ENCODE assay signal across 19 mouse cellular contexts in the genomic region with DNA sequence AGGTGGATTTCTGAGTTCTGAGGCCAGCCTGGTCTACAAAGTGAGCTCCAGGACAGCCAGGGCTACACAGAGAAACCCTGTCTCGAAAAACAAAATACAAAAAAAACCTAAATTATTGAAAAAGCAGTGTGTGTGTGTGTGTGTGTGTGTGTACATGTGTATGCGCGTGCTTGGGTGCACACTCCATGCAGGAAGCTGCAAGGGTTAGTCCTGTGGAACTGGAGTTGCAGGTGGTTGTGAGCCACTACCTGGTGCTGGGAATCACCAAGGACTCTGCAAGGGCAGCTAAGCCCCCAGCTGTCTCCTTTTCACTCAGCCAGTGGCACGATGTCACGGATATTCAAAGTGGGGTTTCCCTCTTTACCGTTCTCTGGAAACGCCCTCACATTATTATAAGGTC. TPM values are rescaled to one million over a fixed set of nuclear protein-coding genes. Genes with fewer than 3 reads are reported as not detected.
DNase-seq lines count a peak whose midpoint lies in the region; ATAC-seq and TF ChIP-seq lines count a peak whose summit lies in the region.
"Had no signal": no experiment of that assay in that cellular context is flagged by ENCODE, and none has a peak within 500 bp of the region (broad histone marks: within the 10 kb centered on the region; RNA-seq: fewer than 3 reads in every experiment).

No protein-coding gene starts in this region.

- no peak for TF ChIP-seq POLR2A in myocyte (IDR thresholded peaks at IDR 0.05; ENCODE audit: insufficient read length, low read depth)

- no peak overlapping the region for H3ac ChIP-seq in myocyte (ENCODE audit: control insufficient read depth, insufficient read length)

- no peak overlapping the region for H3K4me2 ChIP-seq in heart, embryonic 11.5 days
- no peak overlapping the region for H3K4me2 ChIP-seq in heart, embryonic 16.5 days (ENCODE audit: low read depth, low read length)
- H3K4me2 ChIP-seq in midbrain, embryonic 11.5 days = no peak overlapping the region
- H3K4me2 ChIP-seq in midbrain, embryonic 14.5 days (ENCODE audit: low read length) = no peak overlapping the region
- no peak overlapping the region for H3K4me2 ChIP-seq in myocyte (ENCODE audit: low read depth)
- H3K4me2 ChIP-seq: forebrain, embryonic 15.5 days; hindbrain, embryonic 13.5 days; intestine, embryonic 15.5 days had no signal

- no peaks in the 10 kb centered on the region for H3K36me3 ChIP-seq in heart, embryonic 11.5 days (ENCODE audit: control insufficient read depth, insufficient read depth, low read length)
- no peaks in the 10 kb centered on the region for H3K36me3 ChIP-seq in heart, embryonic 16.5 days (ENCODE audit: control insufficient read depth, insufficient read depth)
- no peaks in the 10 kb centered on the region for H3K36me3 ChIP-seq in midbrain, embryonic 11.5 days (ENCODE audit: control insufficient read depth, insufficient read depth, low read length)
- H3K36me3 ChIP-seq in midbrain, embryonic 14.5 days (ENCODE audit: control insufficient read depth, insufficient read depth, low read length) = no peaks in the 10 kb centered on the region
- no peaks in the 10 kb centered on the region for H3K36me3 ChIP-seq in myocyte (ENCODE audit: control insufficient read depth, insufficient read depth)
- H3K36me3 ChIP-seq: embryonic facial prominence, embryonic 10.5 days; forebrain, embryonic 15.5 days; heart, embryonic 10.5 days; hindbrain, embryonic 13.5 days; intestine, embryonic 15.5 days had no signal

- no peaks in the 10 kb centered on the region for H3K9me3 ChIP-seq in heart, embryonic 11.5 days (replicated peaks; ENCODE audit: control insufficient read depth, low read length)
- no peaks in the 10 kb centered on the region for H3K9me3 ChIP-seq in heart, embryonic 16.5 days (replicated peaks; ENCODE audit: control insufficient read depth, low read length)
- H3K9me3 ChIP-seq in midbrain, embryonic 11.5 days (ENCODE audit: control insufficient read depth, low read length) = no peaks in the 10 kb centered on the region
- no peaks in the 10 kb centered on the region for H3K9me3 ChIP-seq in midbrain, embryonic 14.5 days (ENCODE audit: control insufficient read depth, low read length)
- H3K9me3 ChIP-seq: embryonic facial prominence, embryonic 10.5 days; forebrain, embryonic 15.5 days; heart, embryonic 10.5 days; hindbrain, embryonic 13.5 days; intestine, embryonic 15.5 days had no signal

- H3K9ac ChIP-seq in heart, embryonic 11.5 days (ENCODE audit: low read depth, low read length) = no peak overlapping the region
- H3K9ac ChIP-seq in heart, embryonic 16.5 days (ENCODE audit: low read length) = no peak overlapping the region
- H3K9ac ChIP-seq in midbrain, embryonic 11.5 days (ENCODE audit: low read length) = no peak overlapping the region
- H3K9ac ChIP-seq in midbrain, embryonic 14.5 days (replicated peaks; ENCODE audit: low read length) = no peak overlapping the region
- H3K9ac ChIP-seq: forebrain, embryonic 15.5 days; hindbrain, embryonic 13.5 days; intestine, embryonic 15.5 days had no signal

- no peaks in the 10 kb centered on the region for H3K27me3 ChIP-seq in heart, embryonic 11.5 days (ENCODE audit: control insufficient read depth, insufficient read depth, low read length)
- no peaks in the 10 kb centered on the region for H3K27me3 ChIP-seq in heart, embryonic 16.5 days (ENCODE audit: control insufficient read depth, insufficient read depth, low read length)
- no peaks in the 10 kb centered on the region for H3K27me3 ChIP-seq in midbrain, embryonic 11.5 days (ENCODE audit: control insufficient read depth, insufficient read depth, low read length)
- H3K27me3 ChIP-seq in midbrain, embryonic 14.5 days (ENCODE audit: control insufficient read depth, insufficient read depth, low read length) = no peaks in the 10 kb centered on the region
- H3K27me3 ChIP-seq in myocyte (ENCODE audit: control insufficient read depth, insufficient read depth, insufficient read length) = no peaks in the 10 kb centered on the region
- H3K27me3 ChIP-seq: forebrain, embryonic 15.5 days; hindbrain, embryonic 13.5 days; intestine, embryonic 15.5 days had no signal

- H3K4me3 ChIP-seq in heart, embryonic 11.5 days (ENCODE audit: low read depth, low read length) = no peak overlapping the region
- no peak overlapping the region for H3K4me3 ChIP-seq in heart, embryonic 16.5 days (ENCODE audit: low read length)
- H3K4me3 ChIP-seq in midbrain, embryonic 11.5 days (ENCODE audit: low read depth, low read length) = no peak overlapping the region
- H3K4me3 ChIP-seq in midbrain, embryonic 14.5 days (replicated peaks; ENCODE audit: low read depth, low read length) = no peak overlapping the region
- H3K4me3 ChIP-seq in myocyte = no peak overlapping the region
- H3K4me3 ChIP-seq: embryonic facial prominence, embryonic 10.5 days; forebrain, embryonic 15.5 days; heart, embryonic 10.5 days; hindbrain, embryonic 13.5 days; intestine, embryonic 15.5 days had no signal

- DNase-seq in heart, postnatal 36 days = no peak
- DNase-seq in heart, adult 8-10 months (ENCODE audit: low spot score) = no peak
- no peak for DNase-seq in midbrain, embryonic 11.5 days (ENCODE audit: low spot score, missing footprints)
- DNase-seq in midbrain, embryonic 14.5 days = no peak
- DNase-seq: adrenal gland, adult 2 months; adrenal gland, postnatal 25 days; cerebellum, adult 2 months; cerebellum, postnatal 10 days; gastrocnemius, postnatal 36 days; kidney, adult 9 months had no signal

- no peak for ATAC-seq in heart, embryonic 11.5 days (replicated peaks; ENCODE audit: insufficient number of reproducible peaks, low FRiP score, low TSS enrichment)
- ATAC-seq in heart, embryonic 16.5 days (replicated peaks; ENCODE audit: extremely low read depth, insufficient read depth, low FRiP score) = no peak
- ATAC-seq in midbrain, embryonic 11.5 days (ENCODE audit: low FRiP score) = peak; percentile 26; the same call in 1 of the 2 replicates
- ATAC-seq in midbrain, embryonic 14.5 days (ENCODE audit: low FRiP score, low TSS enrichment) = no peak
- ATAC-seq: hindbrain, postnatal 0 days; intestine, embryonic 15.5 days had no signal

- intact Hi-C loops in heart, postnatal 36 days (cut with DNase I) = no loop called here

- H3K27ac ChIP-seq in heart, embryonic 11.5 days (ENCODE audit: low read depth, low read length) = peak overlapping the region; percentile 41; the same call in 1 of the 2 replicates
- H3K27ac ChIP-seq in heart, embryonic 16.5 days (ENCODE audit: low read length) = peak overlapping the region; percentile 32; the same call in 1 of the 2 replicates
- H3K27ac ChIP-seq in midbrain, embryonic 11.5 days (ENCODE audit: low read depth, low read length) = no peak overlapping the region
- H3K27ac ChIP-seq in midbrain, embryonic 14.5 days (replicated peaks; ENCODE audit: low read depth, low read length) = no peak overlapping the region
- H3K27ac ChIP-seq: embryonic facial prominence, embryonic 10.5 days; forebrain, embryonic 15.5 days; heart, embryonic 10.5 days; hindbrain, embryonic 13.5 days; hindbrain, postnatal 0 days; intestine, embryonic 15.5 days had no signal

- no peaks in the 10 kb centered on the region for H3K79me2 ChIP-seq in myocyte (ENCODE audit: control insufficient read depth, insufficient read depth)

- H3K4me1 ChIP-seq in heart, embryonic 11.5 days (ENCODE audit: control insufficient read depth, insufficient read depth, low read length) = peaks cover 9% of the 10 kb centered on the region
- peaks cover 15% of the 10 kb centered on the region for H3K4me1 ChIP-seq in heart, embryonic 16.5 days (ENCODE audit: control insufficient read depth, insufficient read depth, low read length)
- no peaks in the 10 kb centered on the region for H3K4me1 ChIP-seq in midbrain, embryonic 11.5 days (ENCODE audit: control insufficient read depth, insufficient read depth, low read length)
- H3K4me1 ChIP-seq in midbrain, embryonic 14.5 days (ENCODE audit: control insufficient read depth, insufficient read depth, low read length) = peaks cover 6% of the 10 kb centered on the region; the same call in 1 of the 2 replicates

- 89% methylated on average over 7 of the region's 7 CpGs for WGBS in heart, embryonic 11.5 days (ENCODE audit: insufficient replicate concordance)
- WGBS in heart, embryonic 16.5 days = 81% methylated on average over 7 of the region's 7 CpGs
- 92% methylated on average over 7 of the region's 7 CpGs for WGBS in midbrain, embryonic 11.5 days
- WGBS in midbrain, embryonic 14.5 days = 78% methylated on average over 7 of the region's 7 CpGs

TF ChIP-seq in myocyte, 11 proteins besides CTCF, POLR2A, EP300 and RAD21:
- TF ChIP-seq MYOG (IDR thresholded peaks at IDR 0.05; ENCODE audit: control insufficient read depth in 1 of 3, insufficient read depth in 1 of 3, insufficient read length in 2 of 3, low read depth in 2 of 3) = no peak
- TF ChIP-seq POLR2AphosphoS2 (IDR thresholded peaks at IDR 0.05; ENCODE audit: insufficient read length, low read depth) = peak; percentile 65

RNA-seq across cellular contexts. Expression of a gene that starts 39.3 kb away (rescaled TPM):
- 8.3 and 12.4 TPM in 2 replicates for polyA plus RNA-seq in heart, embryonic 11.5 days (2014; fragmentation: Nextera tagmentation; extraction: Ambion mirVana)
- total RNA-seq in heart, postnatal 36 days (2021) = 10 to 100 TPM; 37.5 to 39.2 TPM
- polyA plus RNA-seq in heart, embryonic 16.5 days (2015; fragmentation: Nextera tagmentation; extraction: Ambion mirVana) = 6.7 and 9.0 TPM in 2 replicates
- total RNA-seq in heart, adult 8-10 months (2022) = 10 to 100 TPM; 32.8 to 40.1 (median 34.9) TPM
- 22.3 and 23.1 TPM in 2 replicates for polyA plus RNA-seq in midbrain, embryonic 11.5 days (2014; fragmentation: Nextera tagmentation; extraction: Ambion mirVana)
- 14.2 and 15.9 TPM in 2 replicates for polyA plus RNA-seq in midbrain, embryonic 14.5 days (2014; fragmentation: Nextera tagmentation; extraction: Ambion mirVana)
- polyA plus RNA-seq in myocyte (2012; fragmentation: generic; extraction: Trizol) = 18.7 TPM

Comparison
In these comparisons a context has a peak if more than half of its experiments do, and no peak if none do; other contexts are left out.
1. H3K27ac ChIP-seq: peak in heart, embryonic 11.5 days (single experiment) and heart, embryonic 16.5 days (single experiment); none in midbrain, embryonic 11.5 days (single experiment) and midbrain, embryonic 14.5 days (single experiment).